Mouse (Mus musculus) bone marrow macrophage, adult 2 months (primary cell): ENCODE results near the gene Cyp46a1.

Source experiments
- CTCF ChIP-seq: IDR thresholded peaks from 2 replicates; pipeline ENCODE4 v1.5.1; 2012; ENCODE audit warnings: low read depth, mild to moderate bottlenecking, low read length, moderate library complexity
- POLR2A ChIP-seq: IDR thresholded peaks from 2 replicates; pipeline ENCODE4 v1.6.1; 2012; ENCODE audit warnings: mild to moderate bottlenecking, low read depth, low read length, borderline replicate concordance

- TF ChIP-seq POLR2A (no peak), CTCF (no peak)
Observed at GRCm38 (mm10) chr12:108287011-108287410, 47.2 kb upstream of the Cyp46a1 start.
